Comparison of ENCODE assay signal across 8 mouse cellular contexts in genomic region chr7:136894106-136894986, GRCm38 (mm10). TPM values are rescaled to one million over a fixed set of nuclear protein-coding genes. Genes with fewer than 3 reads are reported as not detected.
A peak's percentile ranks its signal among the peaks of the same experiment; 100 is the strongest.
DNase-seq lines count a peak whose midpoint lies in the region; ATAC-seq and TF ChIP-seq lines count a peak whose summit lies in the region.

Mgmt (plus strand) TSS chr7:136894614.

- peak; percentile 55; the same call in 1 of the 2 replicates for TF ChIP-seq POLR2A in lung, adult 2 months (IDR thresholded peaks at IDR 0.05; ENCODE audit: borderline replicate concordance, extremely low read depth, low read depth, low read length)

- peaks cover 20% of the 10 kb centered on the region for H3K9me3 ChIP-seq in G1E (replicated peaks)
- H3K9me3 ChIP-seq in neural tube, embryonic 15.5 days (replicated peaks) = no peaks in the 10 kb centered on the region

- H3K27me3 ChIP-seq in G1E (ENCODE audit: insufficient read depth, low read length) = no peaks in the 10 kb centered on the region
- H3K27me3 ChIP-seq in neural tube, embryonic 15.5 days (replicated peaks) = no peaks in the 10 kb centered on the region

- no peaks in the 10 kb centered on the region for H3K36me3 ChIP-seq in G1E (replicated peaks)
- no peaks in the 10 kb centered on the region for H3K36me3 ChIP-seq in neural tube, embryonic 15.5 days

- 0 out of 2 replicates have a peak within 1 kb of the TSS, but pooled peaks have one; percentile 23 for H3K9ac ChIP-seq in neural tube, embryonic 15.5 days (replicated peaks)

- 9% methylated on average over 33 of the region's 33 CpGs for WGBS in lung, adult 2 months
- WGBS in neural tube, embryonic 15.5 days = 10% methylated on average over 32 of the region's 33 CpGs

- peak within 1 kb of the TSS; percentile 70 for H3K4me3 ChIP-seq in G1E (ENCODE audit: low read depth, low read length)
- H3K4me3 ChIP-seq in layer of hippocampus, adult 2 months = peak within 1 kb of the TSS; percentile 50
- H3K4me3 ChIP-seq in lung, adult 2 months (replicated peaks; ENCODE audit: extremely low read depth, low read depth, low read length) = peak within 1 kb of the TSS; percentile 57
- peak within 1 kb of the TSS; percentile 33 for H3K4me3 ChIP-seq in neural tube, embryonic 15.5 days (replicated peaks)

- peak within 1 kb of the TSS; percentile 58 for H3K27ac ChIP-seq in layer of hippocampus, adult 2 months
- 0 out of 2 replicates have a peak within 1 kb of the TSS, but pooled peaks have one; percentile 15 for H3K27ac ChIP-seq in neural tube, embryonic 15.5 days (replicated peaks)

- DNase-seq in G1E (ENCODE audit: low spot score) = peak; percentile 69
- peak; percentile 44 for DNase-seq in cerebellum, adult 9-10 months
- peak; percentile 91 for DNase-seq in forelimb bud, embryonic 11.5 days (ENCODE audit: low read depth, low spot score)
- peak; percentile 94 for DNase-seq in heart, postnatal 4 days
- peak; percentile 78 to 89 for DNase-seq in layer of hippocampus, adult 2 months (ENCODE audit: low spot score in 2 of 2)
- peak; percentile 90 for DNase-seq in lung, adult 2 months
- peak; percentile 95 for DNase-seq in testis, postnatal 10 days (ENCODE audit: low spot score)

- H3K4me2 ChIP-seq in neural tube, embryonic 15.5 days = peak within 1 kb of the TSS; percentile 59

- peaks cover 10% of the 10 kb centered on the region for H3K4me1 ChIP-seq in G1E (ENCODE audit: insufficient read depth, low read depth, low read length)
- peaks cover 7% of the 10 kb centered on the region for H3K4me1 ChIP-seq in lung, adult 2 months (ENCODE audit: control insufficient read depth, insufficient read depth, low read length)
- peaks cover 9% of the 10 kb centered on the region; the same call in 1 of the 2 replicates for H3K4me1 ChIP-seq in neural tube, embryonic 15.5 days

- peak; percentile 98 for ATAC-seq in G1E (ENCODE audit: extremely low read depth, insufficient number of reproducible peaks, low FRiP score, poor library complexity, severe bottlenecking)
- peak; percentile 97 for ATAC-seq in neural tube, embryonic 15.5 days (ENCODE audit: low FRiP score)

- TF ChIP-seq CTCF in G1E (IDR thresholded peaks at IDR 0.05; ENCODE audit: low read depth, low read length) = no peak
- no peak for TF ChIP-seq CTCF in layer of hippocampus, adult 2 months (conservative IDR thresholded peaks at IDR 0.05)
- no peak for TF ChIP-seq CTCF in lung, adult 2 months (IDR thresholded peaks at IDR 0.05; ENCODE audit: insufficient read depth, low read length)

RNA-seq across cellular contexts. Expression of gene Mgmt, which starts in this region (rescaled TPM):
- total RNA-seq in G1E (2014; fragmentation: Nextera tagmentation) (1.1 and 2.2 TPM in 2 replicates), G1E (2017) (1.1 and 1.6 TPM in 2 replicates)
- 2.2 and 3.3 TPM in 2 replicates for polyA plus RNA-seq in G1E (2012)
- 1 to 10 TPM; 4.6 to 5.2 TPM for total RNA-seq in heart, postnatal 4 days (2021)
- 1 to 10 TPM; 1.0 to 1.2 TPM for total RNA-seq in layer of hippocampus, adult 2 months (2021)
- 1.7 and 1.8 TPM in 2 replicates for polyA plus RNA-seq in lung, adult 2 months (2012; rRNA removed)
- polyA plus RNA-seq in neural tube, embryonic 15.5 days (2015; fragmentation: Nextera tagmentation; extraction: Ambion mirVana) = 1.3 and 2.6 TPM in 2 replicates

Comparison
In these comparisons a context has a peak if more than half of its experiments do, and no peak if none do; other contexts are left out.
1. Peak in every context shown above with its lines: DNase-seq, ATAC-seq, H3K4me3 ChIP-seq and H3K27ac ChIP-seq.
2. DNase-seq: peak in every context shown above with its lines; median percentile 95 in testis, postnatal 10 days; 94 in heart, postnatal 4 days; 91 in forelimb bud, embryonic 11.5 days; 90 in lung, adult 2 months; 84 in layer of hippocampus, adult 2 months; 69 in G1E; 44 in cerebellum, adult 9-10 months.